Mouse (Mus musculus) MEL (cell line): ENCODE results near the gene Armh4.

Experiments
- CTCF ChIP-seq, 3 experiments: IDR thresholded peaks in 2 of 3; conservative IDR thresholded peaks in 1 of 3; 2 replicates each; pipeline ENCODE4 v1.5.1; 2011 to 2012; ENCODE audit warnings: low read length in 3 of 3, low read depth in 2 of 3, mild to moderate bottlenecking in 2 of 3, improper control_type of control experiment in 1 of 3, inconsistent platforms in 1 of 3, mixed read lengths in 1 of 3, moderate library complexity in 1 of 3; ENCODE audit not compliant: control insufficient read depth in 1 of 3, insufficient read depth in 1 of 3, poor library complexity in 1 of 3, severe bottlenecking in 1 of 3
- E2F4 ChIP-seq: IDR thresholded peaks from 2 replicates; pipeline ENCODE4 v1.6.1; 2011; ENCODE audit warnings: low read depth, low read length, improper control_type of control experiment, borderline replicate concordance
- ETS1 ChIP-seq: IDR thresholded peaks from 2 replicates; pipeline ENCODE4 v1.6.1; 2012; ENCODE audit warnings: low read depth, mild to moderate bottlenecking, inconsistent platforms, low read length, improper control_type of control experiment, moderate library complexity
- MAX ChIP-seq: IDR thresholded peaks from 2 replicates; pipeline ENCODE4 v1.6.1; 2011; ENCODE audit warnings: low read length, improper control_type of control experiment
- MYB ChIP-seq: IDR thresholded peaks from 2 replicates; pipeline ENCODE4 v1.6.1; 2011; ENCODE audit warnings: mild to moderate bottlenecking, low read depth, low read length, improper control_type of control experiment
- NRF1 ChIP-seq: IDR thresholded peaks from 2 replicates; pipeline ENCODE4 v1.6.1; 2014; ENCODE audit warnings: low read depth, mild to moderate bottlenecking, inconsistent platforms, low read length, improper control_type of control experiment, moderate library complexity; ENCODE audit not compliant: poor library complexity, insufficient read depth, severe bottlenecking
- POLR2A ChIP-seq, 2 experiments: IDR thresholded peaks; 2 replicates each; pipeline ENCODE4 v1.6.1; 2011 to 2012; ENCODE audit warnings: low read length in 2 of 2, mild to moderate bottlenecking in 2 of 2, control low read depth in 1 of 2, improper control_type of control experiment in 1 of 2, low read depth in 1 of 2, moderate library complexity in 1 of 2; ENCODE audit not compliant: control insufficient read depth in 1 of 2, insufficient read depth in 1 of 2, poor library complexity in 1 of 2
- POLR2AphosphoS2 ChIP-seq: IDR thresholded peaks from 2 replicates; pipeline ENCODE4 v1.6.1; 2011; ENCODE audit warnings: low read length, improper control_type of control experiment
- RAD21 ChIP-seq: IDR thresholded peaks from 2 replicates; pipeline ENCODE4 v1.6.1; 2011; ENCODE audit warnings: mild to moderate bottlenecking, low read depth, low read length, improper control_type of control experiment
- SIN3A ChIP-seq: IDR thresholded peaks from 2 replicates; pipeline ENCODE4 v1.6.1; 2012; ENCODE audit warnings: low read length, improper control_type of control experiment, inconsistent platforms
- TAL1 ChIP-seq: IDR thresholded peaks from 2 replicates; pipeline ENCODE4 v1.6.1; 2012; ENCODE audit warnings: mild to moderate bottlenecking, inconsistent platforms, low read length, moderate library complexity, mixed read lengths
- TCF12 ChIP-seq: IDR thresholded peaks from 2 replicates; pipeline ENCODE4 v1.6.1; 2014; ENCODE audit warnings: low read depth, mild to moderate bottlenecking, inconsistent platforms, low read length, improper control_type of control experiment, moderate library complexity
- ZC3H11A ChIP-seq: IDR thresholded peaks from 2 replicates; pipeline ENCODE4 v1.6.1; 2012; ENCODE audit warnings: low read depth, mild to moderate bottlenecking, inconsistent platforms, low read length, improper control_type of control experiment

GRCm38 (mm10) chr14:49829192-49830171, 46.3 kb upstream of the Armh4 start:
- TF ChIP-seq MYB (no peak), ZC3H11A (no peak), E2F4 (no peak), TAL1 (no peak), MAX (no peak), POLR2A (IDR thresholded peaks at IDR 0.05; ENCODE audit: control insufficient read depth in 1 of 2, insufficient read depth in 1 of 2, low read depth in 1 of 2, low read length in 2 of 2, poor library complexity in 1 of 2) (no peak), CTCF (IDR thresholded peaks at IDR 0.05 in 2 of 3, conservative IDR thresholded peaks at IDR 0.05 in 1 of 3; ENCODE audit: control insufficient read depth in 1 of 3, insufficient read depth in 1 of 3, low read depth in 2 of 3, low read length in 3 of 3, poor library complexity in 1 of 3, severe bottlenecking in 1 of 3) (peak in 1 of 3 experiments; percentile 9; a peak in 1 of 6 replicates), ETS1 (no peak), NRF1 (no peak), SIN3A (no peak), POLR2AphosphoS2 (no peak), TCF12 (no peak), RAD21 (peak; percentile 1)
